Mouse (Mus musculus): ENCODE measurements around the gene Dph2. TPM values are rescaled to one million over a fixed set of nuclear protein-coding genes. Genes with fewer than 3 reads are reported as not detected.
A peak's percentile ranks its signal among the peaks of the same experiment; 100 is the strongest.

Gene Dph2
- polyA plus RNA-seq, 1 experiment from 2014 or later: 23.8 TPM

- H3K4me1 ChIP-seq (ENCODE audit: control insufficient read depth, insufficient read depth, low read length): peaks cover 7% of the 10 kb centered on the region
- DNase-seq (ENCODE audit: low spot score) (peak; percentile 71), ATAC-seq (replicated peaks; ENCODE audit: insufficient number of reproducible peaks, low FRiP score, low TSS enrichment, low read depth) (peak; percentile 57)
- peak overlapping the region; percentile 52 for H3K9ac ChIP-seq (replicated peaks; ENCODE audit: low read length)
- peak overlapping the region; percentile 47 for H3K4me3 ChIP-seq (ENCODE audit: low read depth, low read length)
- no peaks in the 10 kb centered on the region; the same call in 1 of the 2 replicates for H3K9me3 ChIP-seq (replicated peaks; ENCODE audit: control insufficient read depth, low read length)
- no peaks in the 10 kb centered on the region for H3K36me3 ChIP-seq (replicated peaks; ENCODE audit: control insufficient read depth, insufficient read depth, low read depth, low read length)
- H3K4me2 ChIP-seq (ENCODE audit: low read depth, low read length): peak overlapping the region; percentile 90
- WGBS: 2% methylated on average over 66 of the region's 71 CpGs
- H3K27ac ChIP-seq (replicated peaks; ENCODE audit: low read depth, low read length): no peak overlapping the region
- peaks cover 31% of the 10 kb centered on the region for H3K27me3 ChIP-seq (ENCODE audit: control insufficient read depth, insufficient read depth, low read length)
These were observed 35.0 kb upstream of the Dph2 start for GRCm38 (mm10) chr4:117926545-117927482.

DNA sequence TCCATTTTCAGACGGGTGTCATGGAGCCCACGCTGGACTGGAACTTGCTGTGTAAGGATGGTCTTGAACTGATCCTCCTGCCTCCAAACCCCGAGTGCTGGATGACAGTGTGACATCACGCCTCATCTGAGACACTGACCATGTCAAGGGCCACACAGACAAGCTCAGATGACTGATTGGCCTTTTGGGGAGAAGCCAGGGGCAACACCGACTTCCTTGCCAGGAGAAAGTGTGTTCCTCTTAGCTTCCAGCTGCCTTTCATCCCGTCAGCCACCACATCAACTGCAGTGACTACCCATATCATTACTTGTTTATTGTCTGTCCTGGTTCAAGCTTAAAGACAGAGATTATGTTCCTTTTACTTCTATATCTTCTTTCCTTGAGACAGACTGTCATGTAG is 33.1 kb upstream of the Dph2 start:
- no peak for ATAC-seq (replicated peaks; ENCODE audit: insufficient number of reproducible peaks, low FRiP score, low TSS enrichment, low read depth)

GRCm38 (mm10) chr4:117923450-117923849 is 31.6 kb upstream of the Dph2 start:
- no peak overlapping the region for H3K4me3 ChIP-seq (ENCODE audit: low read depth, low read length)
- no peak for DNase-seq (ENCODE audit: low spot score)
- H3K27ac ChIP-seq (replicated peaks; ENCODE audit: low read depth, low read length): no peak overlapping the region
- WGBS: 79% methylated on average over 2 of the region's 2 CpGs
- no peaks in the 10 kb centered on the region for H3K36me3 ChIP-seq (replicated peaks; ENCODE audit: control insufficient read depth, insufficient read depth, low read depth, low read length)
- no peak overlapping the region for H3K9ac ChIP-seq (replicated peaks; ENCODE audit: low read length)
- H3K4me1 ChIP-seq (ENCODE audit: control insufficient read depth, insufficient read depth, low read length): peaks cover 2% of the 10 kb centered on the region; the same call in 1 of the 2 replicates
- peaks cover 30% of the 10 kb centered on the region for H3K27me3 ChIP-seq (ENCODE audit: control insufficient read depth, insufficient read depth, low read length)
- no peak for ATAC-seq (replicated peaks; ENCODE audit: insufficient number of reproducible peaks, low FRiP score, low TSS enrichment, low read depth)
- no peak overlapping the region for H3K4me2 ChIP-seq (ENCODE audit: low read depth, low read length)
- H3K9me3 ChIP-seq (replicated peaks; ENCODE audit: control insufficient read depth, low read length): no peaks in the 10 kb centered on the region; the same call in 1 of the 2 replicates

More for the DNA sequence above, 33.1 kb upstream of the Dph2 start:
- no peak for DNase-seq (ENCODE audit: low spot score)
- Histone ChIP-seq H3K27me3 (ENCODE audit: control insufficient read depth, insufficient read depth, low read length) (peaks cover 31% of the 10 kb centered on the region), H3K4me3 (ENCODE audit: low read depth, low read length) (no peak overlapping the region), H3K9me3 (replicated peaks; ENCODE audit: control insufficient read depth, low read length) (no peaks in the 10 kb centered on the region; the same call in 1 of the 2 replicates), H3K36me3 (replicated peaks; ENCODE audit: control insufficient read depth, insufficient read depth, low read depth, low read length) (no peaks in the 10 kb centered on the region), H3K27ac (replicated peaks; ENCODE audit: low read depth, low read length) (no peak overlapping the region), H3K9ac (replicated peaks; ENCODE audit: low read length) (no peak overlapping the region), H3K4me2 (ENCODE audit: low read depth, low read length) (no peak overlapping the region), H3K4me1 (ENCODE audit: control insufficient read depth, insufficient read depth, low read length) (peaks cover 7% of the 10 kb centered on the region)
- 66% methylated on average over 5 of the region's 6 CpGs for WGBS

DNA sequence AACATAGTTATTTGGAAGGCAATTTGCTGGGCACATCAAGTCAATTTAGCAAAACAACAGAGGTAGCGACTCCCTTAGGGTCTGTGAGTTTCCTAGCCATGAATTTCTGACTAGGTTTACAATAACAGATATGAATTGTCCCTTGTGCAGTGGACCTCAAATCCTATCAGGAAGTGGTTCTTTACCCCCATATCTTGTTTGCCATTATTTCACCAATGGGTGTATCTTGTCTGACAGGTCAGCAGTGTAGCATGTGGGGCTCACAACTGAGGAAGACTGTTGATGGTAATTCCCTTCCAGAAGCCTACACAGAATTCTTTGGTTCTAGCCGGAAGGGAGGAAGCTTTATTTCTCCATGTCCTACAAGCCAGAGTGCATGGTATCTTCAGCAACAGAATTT is 29.5 kb upstream of the Dph2 start:
- H3K4me2 ChIP-seq (ENCODE audit: low read depth, low read length): no peak overlapping the region
- no peak for ATAC-seq (replicated peaks; ENCODE audit: insufficient number of reproducible peaks, low FRiP score, low TSS enrichment, low read depth)
- no peak overlapping the region for H3K4me3 ChIP-seq (ENCODE audit: low read depth, low read length)
- no peak overlapping the region for H3K9ac ChIP-seq (replicated peaks; ENCODE audit: low read length)
- peaks cover 11% of the 10 kb centered on the region for H3K27me3 ChIP-seq (ENCODE audit: control insufficient read depth, insufficient read depth, low read length)
- H3K9me3 ChIP-seq (replicated peaks; ENCODE audit: control insufficient read depth, low read length): no peaks in the 10 kb centered on the region; the same call in 1 of the 2 replicates
- DNase-seq (ENCODE audit: low spot score): no peak
- WGBS: 87% methylated on average over 2 of the region's 2 CpGs
- H3K4me1 ChIP-seq (ENCODE audit: control insufficient read depth, insufficient read depth, low read length): no peaks in the 10 kb centered on the region
- no peaks in the 10 kb centered on the region for H3K36me3 ChIP-seq (replicated peaks; ENCODE audit: control insufficient read depth, insufficient read depth, low read depth, low read length)
- no peak overlapping the region for H3K27ac ChIP-seq (replicated peaks; ENCODE audit: low read depth, low read length)

DNA sequence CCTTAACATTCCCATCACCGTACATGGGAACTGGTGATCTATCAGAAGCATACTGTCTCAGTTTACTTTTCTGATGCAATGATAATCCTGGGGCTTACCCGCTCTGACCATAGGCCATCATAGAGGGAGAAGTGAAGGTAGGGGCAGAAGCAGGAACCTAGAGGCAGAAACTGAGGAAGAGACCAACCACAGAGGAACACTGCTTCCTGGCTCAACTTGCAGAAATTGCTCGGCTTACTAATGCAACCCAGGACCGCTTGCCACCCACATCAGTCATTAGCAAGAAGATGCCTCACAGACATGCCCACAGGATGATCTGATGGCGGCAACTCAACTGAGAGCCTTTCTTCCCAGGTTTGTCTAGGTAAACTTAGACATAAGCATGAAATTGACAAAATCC is 26.9 kb upstream of the Dph2 start:
- DNase-seq (ENCODE audit: low spot score) (no peak), ATAC-seq (replicated peaks; ENCODE audit: insufficient number of reproducible peaks, low FRiP score, low TSS enrichment, low read depth) (no peak)
- WGBS: 89% methylated on average over 5 of the region's 5 CpGs

DNA sequence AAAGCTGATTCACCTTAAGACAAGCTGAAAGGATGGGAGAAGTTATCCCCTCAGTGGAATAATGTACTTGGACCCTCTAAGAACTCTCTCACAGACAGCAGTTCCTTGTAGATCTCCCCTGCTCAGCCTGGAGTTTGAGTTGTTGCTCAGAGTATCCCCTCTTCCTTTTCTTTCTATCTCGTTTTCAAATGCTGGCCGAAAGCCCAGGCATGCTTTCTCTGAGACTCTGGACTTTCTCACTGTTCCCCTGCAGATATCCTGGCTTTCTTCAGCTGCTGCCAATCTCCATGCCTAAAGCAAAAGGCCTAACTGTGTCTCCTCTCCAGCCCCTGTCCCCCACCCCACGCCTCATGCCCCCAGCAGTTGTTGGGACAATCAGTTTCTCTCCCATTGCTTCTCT is 26.4 kb upstream of the Dph2 start:
- DNase-seq (ENCODE audit: low spot score) (no peak), ATAC-seq (replicated peaks; ENCODE audit: insufficient number of reproducible peaks, low FRiP score, low TSS enrichment, low read depth) (no peak)
- Histone ChIP-seq H3K4me3 (ENCODE audit: low read depth, low read length) (no peak overlapping the region), H3K4me1 (ENCODE audit: control insufficient read depth, insufficient read depth, low read length) (peaks cover 2% of the 10 kb centered on the region; the same call in 1 of the 2 replicates), H3K27ac (replicated peaks; ENCODE audit: low read depth, low read length) (no peak overlapping the region), H3K36me3 (replicated peaks; ENCODE audit: control insufficient read depth, insufficient read depth, low read depth, low read length) (no peaks in the 10 kb centered on the region), H3K9me3 (replicated peaks; ENCODE audit: control insufficient read depth, low read length) (no peaks in the 10 kb centered on the region), H3K9ac (replicated peaks; ENCODE audit: low read length) (no peak overlapping the region), H3K4me2 (ENCODE audit: low read depth, low read length) (no peak overlapping the region), H3K27me3 (ENCODE audit: control insufficient read depth, insufficient read depth, low read length) (no peaks in the 10 kb centered on the region)
- 80% methylated on average over 3 of the region's 3 CpGs for WGBS

More for the DNA sequence above, 26.9 kb upstream of the Dph2 start:
- Histone ChIP-seq H3K9me3 (replicated peaks; ENCODE audit: control insufficient read depth, low read length) (no peaks in the 10 kb centered on the region), H3K27ac (replicated peaks; ENCODE audit: low read depth, low read length) (no peak overlapping the region), H3K9ac (replicated peaks; ENCODE audit: low read length) (no peak overlapping the region), H3K36me3 (replicated peaks; ENCODE audit: control insufficient read depth, insufficient read depth, low read depth, low read length) (no peaks in the 10 kb centered on the region), H3K4me2 (ENCODE audit: low read depth, low read length) (no peak overlapping the region), H3K4me1 (ENCODE audit: control insufficient read depth, insufficient read depth, low read length) (peaks cover 2% of the 10 kb centered on the region; the same call in 1 of the 2 replicates), H3K4me3 (ENCODE audit: low read depth, low read length) (no peak overlapping the region), H3K27me3 (ENCODE audit: control insufficient read depth, insufficient read depth, low read length) (no peaks in the 10 kb centered on the region)

GRCm38 (mm10) chr4:117917847-117918246 is 26.0 kb upstream of the Dph2 start:
- no peak for ATAC-seq (replicated peaks; ENCODE audit: insufficient number of reproducible peaks, low FRiP score, low TSS enrichment, low read depth)
- H3K4me2 ChIP-seq (ENCODE audit: low read depth, low read length): no peak overlapping the region
- no peak overlapping the region for H3K27ac ChIP-seq (replicated peaks; ENCODE audit: low read depth, low read length)
- no peaks in the 10 kb centered on the region for H3K9me3 ChIP-seq (replicated peaks; ENCODE audit: control insufficient read depth, low read length)
- WGBS: 91% methylated on average over 4 of the region's 4 CpGs
- H3K36me3 ChIP-seq (replicated peaks; ENCODE audit: control insufficient read depth, insufficient read depth, low read depth, low read length): no peaks in the 10 kb centered on the region
- peaks cover 4% of the 10 kb centered on the region; the same call in 1 of the 2 replicates for H3K4me1 ChIP-seq (ENCODE audit: control insufficient read depth, insufficient read depth, low read length)
- no peaks in the 10 kb centered on the region for H3K27me3 ChIP-seq (ENCODE audit: control insufficient read depth, insufficient read depth, low read length)
- no peak for DNase-seq (ENCODE audit: low spot score)
- H3K4me3 ChIP-seq (ENCODE audit: low read depth, low read length): no peak overlapping the region
- no peak overlapping the region for H3K9ac ChIP-seq (replicated peaks; ENCODE audit: low read length)

DNA sequence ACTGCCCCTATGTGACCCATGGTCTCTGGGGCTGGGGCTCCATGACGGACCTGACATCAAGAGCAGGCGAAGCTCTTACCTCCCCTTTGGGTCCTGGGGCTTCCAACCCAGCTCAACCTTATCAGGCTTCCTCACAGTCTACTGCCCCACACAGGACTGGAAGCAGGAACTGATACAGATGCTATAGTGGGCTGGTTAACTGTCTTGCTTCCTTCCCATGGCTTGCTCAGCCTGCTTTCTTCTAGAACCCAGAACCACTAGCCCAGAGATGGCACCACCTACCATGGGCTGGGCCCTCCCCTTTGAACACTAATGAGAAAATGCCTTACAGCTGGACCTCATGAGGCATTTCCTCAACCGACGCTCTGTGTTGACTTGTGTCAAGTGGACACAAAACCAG is 25.6 kb upstream of the Dph2 start:
- ATAC-seq (replicated peaks; ENCODE audit: insufficient number of reproducible peaks, low FRiP score, low TSS enrichment, low read depth) (no peak), DNase-seq (ENCODE audit: low spot score) (no peak)
- no peaks in the 10 kb centered on the region for H3K36me3 ChIP-seq (replicated peaks; ENCODE audit: control insufficient read depth, insufficient read depth, low read depth, low read length)
- H3K27me3 ChIP-seq (ENCODE audit: control insufficient read depth, insufficient read depth, low read length): no peaks in the 10 kb centered on the region
- no peak overlapping the region for H3K27ac ChIP-seq (replicated peaks; ENCODE audit: low read depth, low read length)
- no peak overlapping the region for H3K4me2 ChIP-seq (ENCODE audit: low read depth, low read length)
- WGBS: 78% methylated on average over 4 of the region's 4 CpGs
- H3K9ac ChIP-seq (replicated peaks; ENCODE audit: low read length): no peak overlapping the region
- no peaks in the 10 kb centered on the region for H3K9me3 ChIP-seq (replicated peaks; ENCODE audit: control insufficient read depth, low read length)
- H3K4me3 ChIP-seq (ENCODE audit: low read depth, low read length): no peak overlapping the region
- H3K4me1 ChIP-seq (ENCODE audit: control insufficient read depth, insufficient read depth, low read length): peaks cover 4% of the 10 kb centered on the region; the same call in 1 of the 2 replicates
